Mouse (Mus musculus) bone marrow, adult 2 months (tissue): ENCODE results near the gene Rbms2.

Source experiments
- CTCF ChIP-seq: fragments of 200-500 bp; IDR thresholded peaks from 2 replicates; pipeline ENCODE4 v1.5.1; 2011; ENCODE audit warnings: low read length, control low read depth; ENCODE audit not compliant: control insufficient read depth, insufficient read depth
- POLR2A ChIP-seq: fragments of 200-500 bp; IDR thresholded peaks from 2 replicates; pipeline ENCODE4 v1.6.1; 2011; ENCODE audit warnings: low read depth, mild to moderate bottlenecking, control low read depth, low read length, borderline replicate concordance; ENCODE audit not compliant: control insufficient read depth

DNA sequence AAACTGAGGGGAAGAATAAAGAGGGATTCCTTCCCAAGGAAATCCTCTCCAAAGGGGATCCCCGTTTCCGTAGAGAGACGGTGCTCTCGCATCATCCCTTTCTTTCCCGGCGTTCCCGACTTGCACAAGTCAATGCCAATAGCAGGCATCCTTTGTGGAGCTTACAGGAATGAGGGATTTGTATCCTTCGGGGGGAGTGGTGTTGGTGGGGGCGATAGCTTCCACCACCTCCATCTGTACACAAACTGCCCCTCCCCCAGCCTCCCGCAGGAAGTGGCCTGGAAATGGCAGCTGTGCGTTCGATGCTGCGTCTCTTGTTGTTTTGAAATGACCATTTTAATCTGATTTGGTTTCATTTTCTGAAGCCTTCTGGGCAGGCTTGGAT, 82.5 kb downstream of the Rbms2 start:
- TF ChIP-seq CTCF (no peak), POLR2A (no peak)
